Mouse (Mus musculus) neural tube, embryonic 11.5 days (tissue): ENCODE measurements around the gene Prdx6b. TPM values are rescaled to one million over a fixed set of nuclear protein-coding genes. Genes with fewer than 3 reads are reported as not detected.

ENCODE experiments used
- ATAC-seq: fragments of 200-750 bp; cut with Nextera tagmentation; 2 replicates; pipeline ENCODE4 v1.8.0; 2017; ENCODE audit warnings: moderate number of reproducible peaks, mild to moderate bottlenecking, moderate TSS enrichment, moderate library complexity; ENCODE audit not compliant: insufficient read depth, low FRiP score, low TSS enrichment
- DNase-seq: peaks from one replicate; pipeline ENCODE4 v3.0.0-alpha.2; 2015; ENCODE audit warnings: low spot score
- H3K27ac ChIP-seq: fragments of 300-500 bp; sonication (generic); 2 replicates; pipeline ENCODE4 v1.5.1; 2014; ENCODE audit warnings: low read depth, mild to moderate bottlenecking, low read length
- H3K27me3 ChIP-seq: fragments of 300-500 bp; sonication (generic); 2 replicates; pipeline ENCODE4 v1.6.1; 2014; ENCODE audit warnings: mild to moderate bottlenecking, low read length, mixed read lengths; ENCODE audit not compliant: control insufficient read depth, insufficient read depth
- H3K36me3 ChIP-seq: fragments of 300-500 bp; sonication (generic); 2 replicates; pipeline ENCODE4 v1.6.1; 2014; ENCODE audit warnings: mild to moderate bottlenecking, low read length, moderate library complexity, mixed read lengths; ENCODE audit not compliant: control insufficient read depth, insufficient read depth
- H3K4me1 ChIP-seq: fragments of 300-500 bp; sonication (generic); 2 replicates; pipeline ENCODE4 v1.6.1; 2014; ENCODE audit warnings: low read length, mixed read lengths; ENCODE audit not compliant: control insufficient read depth, insufficient read depth
- H3K4me2 ChIP-seq: fragments of 300-500 bp; sonication (generic); 2 replicates; pipeline ENCODE4 v1.6.1; 2014; ENCODE audit warnings: low read depth, mild to moderate bottlenecking, moderate library complexity
- H3K4me3 ChIP-seq: fragments of 300-500 bp; sonication (generic); 2 replicates; pipeline ENCODE4 v1.5.1; 2014; ENCODE audit warnings: low read depth, low read length
- H3K9ac ChIP-seq: fragments of 300-500 bp; sonication (generic); 2 replicates; pipeline ENCODE4 v1.6.1; 2014; ENCODE audit warnings: mild to moderate bottlenecking, low read length
- H3K9me3 ChIP-seq: fragments of 300-500 bp; sonication (generic); 2 replicates; pipeline ENCODE4 v1.6.1; 2016; ENCODE audit warnings: low read length; ENCODE audit not compliant: control insufficient read depth
- WGBS: fragments of 180-500 bp; shearing (Covaris S2); extraction: QIAGEN DNeasy Blood & Tissue Kit; methylation state at CpG from one replicate; pipeline ENCODE4 v1.1.7; 2014; 5-methylcytosine and 5-hydroxymethylcytosine counted together
- polyA plus RNA-seq: library from polyadenylated mRNA; unstranded; fragments of >200 nt; fragmentation: Nextera tagmentation; extraction: Ambion mirVana; gene quantifications from 2 replicates; pipeline ENCODE4 v1.2.1, GENCODE M21; 2014

Prdx6b gene
- polyA plus RNA-seq, 1 experiment from 2014 or later, result not detected

DNA sequence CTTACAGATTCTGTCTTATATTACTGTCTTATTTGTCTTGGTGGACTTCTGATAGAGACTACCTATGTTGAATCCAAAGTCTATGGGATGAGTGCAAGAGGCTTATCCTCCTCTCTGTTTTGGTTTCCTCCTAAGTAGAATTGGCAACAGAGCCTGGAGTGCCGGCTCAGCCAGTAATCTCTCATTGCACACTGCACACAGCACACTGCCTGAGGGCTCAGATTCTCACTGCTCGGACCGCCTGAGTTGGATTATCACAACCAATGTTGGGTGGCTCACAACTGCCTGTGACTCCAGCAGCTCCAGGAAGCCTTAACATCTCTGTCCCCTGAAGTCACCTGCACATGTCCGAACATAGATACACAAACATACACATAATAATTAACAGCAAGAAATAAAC lies 19.1 kb downstream of the Prdx6b start:
- Histone ChIP-seq H3K9ac (no peak overlapping the region), H3K4me2 (no peak overlapping the region), H3K27me3 (no peaks in the 10 kb centered on the region), H3K36me3 (no peaks in the 10 kb centered on the region), H3K9me3 (no peaks in the 10 kb centered on the region), H3K27ac (no peak overlapping the region), H3K4me1 (no peaks in the 10 kb centered on the region), H3K4me3 (no peak overlapping the region)
- 83% methylated on average over 4 of the region's 4 CpGs for WGBS
- ATAC-seq (no peak), DNase-seq (no peak)

DNA sequence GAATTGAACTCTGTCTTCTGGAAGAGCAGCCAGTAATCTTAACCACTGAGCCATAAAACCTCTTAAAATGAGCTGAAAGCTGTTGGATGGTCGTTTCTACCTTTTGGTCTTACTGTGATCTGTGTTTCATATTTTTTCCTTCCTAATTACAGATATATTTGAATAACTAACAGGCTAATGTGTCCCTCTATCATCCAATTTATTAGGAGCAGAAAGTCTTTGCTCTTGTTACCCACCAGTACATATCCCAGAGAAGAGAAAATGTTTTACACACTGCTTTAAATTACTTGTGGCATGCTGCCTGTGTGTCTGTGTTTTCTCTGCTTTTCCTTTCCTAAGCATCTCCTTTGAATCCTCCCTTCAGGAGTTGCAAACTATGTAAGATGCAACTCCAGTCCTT lies 21.9 kb downstream of the Prdx6b start:
- Histone ChIP-seq H3K36me3 (no peaks in the 10 kb centered on the region), H3K27me3 (no peaks in the 10 kb centered on the region), H3K4me1 (no peaks in the 10 kb centered on the region), H3K4me3 (no peak overlapping the region), H3K9ac (no peak overlapping the region), H3K27ac (no peak overlapping the region), H3K4me2 (no peak overlapping the region), H3K9me3 (no peaks in the 10 kb centered on the region)
- ATAC-seq (no peak), DNase-seq (no peak)
- WGBS, result 49% methylated on average over 1 of the region's 1 CpGs

DNA sequence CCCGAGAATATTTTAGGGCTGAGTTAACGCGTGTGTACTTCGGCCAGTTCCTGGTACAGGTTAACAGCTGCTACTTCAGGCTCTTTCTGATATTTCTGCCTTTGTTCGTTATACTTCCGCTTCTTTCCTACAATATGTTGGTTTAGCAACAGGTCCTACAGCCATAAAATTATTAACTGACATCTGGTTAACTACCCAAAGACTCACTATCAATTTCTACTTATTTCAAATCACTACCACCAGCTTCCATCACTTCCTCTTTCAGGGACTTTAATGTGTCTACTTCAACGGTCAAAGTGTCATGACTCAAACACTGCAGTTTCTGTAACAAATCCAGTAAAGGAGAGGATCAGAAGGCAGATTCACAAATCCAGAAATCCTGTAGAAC lies 22.6 kb downstream of the Prdx6b start:
- DNase-seq (no peak), ATAC-seq (peak; percentile 23)
- no peaks in the 10 kb centered on the region for H3K27me3 ChIP-seq
- no peak overlapping the region for H3K27ac ChIP-seq
- 57% methylated on average over 7 of the region's 7 CpGs for WGBS
- no peaks in the 10 kb centered on the region for H3K4me1 ChIP-seq
- H3K4me2 ChIP-seq, result peak overlapping the region; percentile 63
- no peaks in the 10 kb centered on the region for H3K9me3 ChIP-seq
- H3K4me3 ChIP-seq, result peak overlapping the region; percentile 77
- no peaks in the 10 kb centered on the region for H3K36me3 ChIP-seq
- peak overlapping the region; percentile 85 for H3K9ac ChIP-seq

DNA sequence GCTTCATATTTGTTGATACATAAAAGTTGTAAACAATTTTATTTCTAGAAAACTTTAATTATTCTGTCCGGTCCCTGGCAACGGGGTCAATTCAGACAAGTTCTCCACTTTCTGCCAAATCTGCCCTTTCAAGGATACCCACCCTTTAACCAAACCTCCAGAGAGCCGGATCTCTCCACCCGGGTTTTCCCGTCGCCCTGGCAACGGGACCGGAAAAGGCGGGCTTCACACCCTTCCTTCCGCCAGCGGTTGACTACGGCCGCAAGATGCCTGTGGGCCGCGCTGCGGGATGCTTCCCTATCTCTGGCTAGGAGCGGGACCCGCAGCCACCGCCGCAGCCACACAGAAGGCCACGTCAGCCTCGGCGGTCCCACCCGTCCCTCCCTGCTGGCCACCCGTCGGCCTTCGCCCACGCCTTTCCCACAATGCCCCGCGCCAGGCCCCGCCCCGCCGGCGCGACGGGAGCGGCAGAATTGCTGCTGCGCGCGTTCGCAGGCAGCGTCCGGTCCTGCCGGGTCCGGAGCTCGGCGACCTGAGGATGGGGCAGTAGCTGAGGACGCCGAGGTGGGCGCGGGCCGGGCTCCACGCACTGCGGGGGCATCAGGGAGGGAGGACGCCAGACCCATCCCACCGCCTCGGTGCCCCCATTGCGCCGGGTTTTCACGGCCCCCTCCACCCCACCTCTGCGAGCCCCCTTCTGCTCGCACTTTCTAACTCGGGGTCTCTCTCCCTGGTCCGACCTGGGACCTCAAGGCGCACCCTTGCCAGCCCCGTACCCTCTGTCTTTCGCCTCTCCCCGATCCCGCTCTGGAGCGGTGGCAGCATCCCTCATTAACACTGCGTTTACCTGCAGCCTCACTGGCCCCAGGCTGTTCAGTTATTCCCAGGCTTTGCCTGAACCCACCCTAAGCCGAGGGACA lies 23.2 kb downstream of the Prdx6b start, which contains the start of gene Dnajc10:
Dnajc10 (plus strand) TSS at position 225 of the 920 bp plus-strand sequence.
- no peaks in the 10 kb centered on the region for H3K36me3 ChIP-seq
- no peaks in the 10 kb centered on the region for H3K27me3 ChIP-seq
- no peaks in the 10 kb centered on the region for H3K9me3 ChIP-seq
- peak within 1 kb of the TSS; percentile 63 for H3K4me2 ChIP-seq
- WGBS, result under 1% methylated on average over 64 of the region's 72 CpGs
- no peaks in the 10 kb centered on the region for H3K4me1 ChIP-seq
- ATAC-seq (peak; percentile 93), DNase-seq (peak; percentile 90)
- H3K4me3 ChIP-seq, result peak within 1 kb of the TSS; percentile 77
- H3K27ac ChIP-seq, result peak within 1 kb of the TSS; percentile 91
- peak within 1 kb of the TSS; percentile 85 for H3K9ac ChIP-seq

- DNase-seq (no peak), ATAC-seq (no peak)
- H3K4me1 ChIP-seq, result no peaks in the 10 kb centered on the region
- no peak overlapping the region for H3K4me2 ChIP-seq
- no peaks in the 10 kb centered on the region for H3K27me3 ChIP-seq
- H3K9ac ChIP-seq, result no peak overlapping the region
- H3K9me3 ChIP-seq, result no peaks in the 10 kb centered on the region
- no peak overlapping the region for H3K4me3 ChIP-seq
- WGBS, result 97% methylated on average over 4 of the region's 4 CpGs
- no peak overlapping the region for H3K27ac ChIP-seq
- H3K36me3 ChIP-seq, result no peaks in the 10 kb centered on the region
Measured at GRCm38 (mm10) chr2:80322878-80323277, 30.6 kb downstream of the Prdx6b start.

GRCm38 (mm10) chr2:80325779-80326178 lies 33.5 kb downstream of the Prdx6b start:
- no peak overlapping the region for H3K9ac ChIP-seq
- H3K4me3 ChIP-seq, result no peak overlapping the region
- 93% methylated on average over 2 of the region's 2 CpGs for WGBS
- no peak overlapping the region for H3K4me2 ChIP-seq
- no peaks in the 10 kb centered on the region for H3K9me3 ChIP-seq
- H3K4me1 ChIP-seq, result no peaks in the 10 kb centered on the region
- H3K36me3 ChIP-seq, result peaks cover 3% of the 10 kb centered on the region
- no peak for ATAC-seq
- H3K27me3 ChIP-seq, result no peaks in the 10 kb centered on the region
- DNase-seq, result no peak
- H3K27ac ChIP-seq, result no peak overlapping the region

DNA sequence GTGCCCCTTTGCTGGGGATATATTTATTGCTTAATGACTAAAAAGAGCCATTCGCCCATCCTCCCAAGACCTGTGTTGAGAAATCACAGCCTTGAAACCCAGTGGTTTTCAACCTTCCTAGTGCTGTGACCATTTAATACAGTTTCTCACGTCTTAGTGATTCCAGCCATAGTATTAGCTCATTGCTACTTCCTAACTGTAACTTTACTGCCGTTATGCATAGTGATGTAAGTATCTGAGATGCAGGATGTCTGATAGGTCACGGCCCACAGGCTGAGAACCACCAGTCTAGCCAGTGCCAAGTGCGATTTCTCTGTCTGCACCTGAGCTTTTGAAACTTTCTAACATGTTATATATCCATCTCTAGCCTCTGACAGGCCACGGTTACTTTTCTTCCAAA lies 35.0 kb downstream of the Prdx6b start:
- no peak overlapping the region for H3K4me2 ChIP-seq
- ATAC-seq, result no peak
- peaks cover 3% of the 10 kb centered on the region for H3K36me3 ChIP-seq
- no peak overlapping the region for H3K27ac ChIP-seq
- H3K4me3 ChIP-seq, result no peak overlapping the region
- H3K27me3 ChIP-seq, result no peaks in the 10 kb centered on the region
- H3K9me3 ChIP-seq, result no peaks in the 10 kb centered on the region
- H3K4me1 ChIP-seq, result no peaks in the 10 kb centered on the region
- DNase-seq, result no peak
- WGBS, result 94% methylated on average over 6 of the region's 6 CpGs
- no peak overlapping the region for H3K9ac ChIP-seq

GRCm38 (mm10) chr2:80328961-80329653 lies 36.8 kb downstream of the Prdx6b start:
- no peaks in the 10 kb centered on the region for H3K27me3 ChIP-seq
- H3K4me1 ChIP-seq, result no peaks in the 10 kb centered on the region
- H3K9me3 ChIP-seq, result no peaks in the 10 kb centered on the region
- no peak overlapping the region for H3K27ac ChIP-seq
- H3K4me2 ChIP-seq, result no peak overlapping the region
- no peak overlapping the region for H3K9ac ChIP-seq
- peaks cover 3% of the 10 kb centered on the region for H3K36me3 ChIP-seq
- 89% methylated on average over 7 of the region's 7 CpGs for WGBS
- H3K4me3 ChIP-seq, result no peak overlapping the region
- DNase-seq, result no peak
- no peak for ATAC-seq
